Mouse (Mus musculus): Measurements from ENCODE around the gene Mrc2.

DNA sequence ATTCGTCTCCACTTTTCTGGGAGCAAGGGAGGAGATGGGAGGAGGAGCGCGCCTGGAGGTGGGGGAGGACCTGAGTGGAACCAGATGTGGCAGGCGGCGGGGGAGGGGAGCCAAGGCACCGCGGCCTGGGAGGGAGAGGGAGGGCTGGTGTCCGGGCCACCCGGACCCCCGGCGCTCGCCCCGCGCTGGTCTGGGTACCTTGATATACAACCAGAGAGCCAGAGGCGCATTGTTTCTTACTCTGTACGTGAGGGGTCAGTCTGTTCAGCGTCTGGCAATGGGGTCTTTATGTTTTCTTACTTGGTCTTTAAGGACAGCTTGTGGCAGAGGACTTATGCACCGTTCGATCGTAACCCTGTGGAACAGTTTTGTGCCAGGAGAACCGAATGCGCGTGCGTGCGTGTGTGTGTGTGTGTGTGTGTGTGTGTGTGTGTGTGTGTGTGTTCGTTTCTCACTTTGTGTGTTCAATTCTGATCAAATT, 698 bp downstream of the Mrc2 start:
- TF ChIP-seq CTCF (IDR thresholded peaks at IDR 0.05; ENCODE audit: borderline replicate concordance, extremely low read depth, insufficient read depth, insufficient read length) (no peak), POLR2A (IDR thresholded peaks at IDR 0.05; ENCODE audit: borderline replicate concordance, extremely low read depth, insufficient read depth, insufficient read length, poor library complexity, severe bottlenecking) (no peak)

Data from brain, embryonic 14.5 days (tissue).